Mouse (Mus musculus) layer of hippocampus, postnatal 25 days (tissue): ENCODE measurements around the gene Idua. TPM values are rescaled to one million over a fixed set of nuclear protein-coding genes. Genes with fewer than 3 reads are reported as not detected.

Experiments
- DNase-seq, 2 experiments: peaks; one replicate each; pipeline ENCODE4 v3.0.0; 2022; ENCODE audit warnings: mixed read lengths in 2 of 2, low spot score in 1 of 2; ENCODE audit errors: extremely low spot score in 1 of 2
- total RNA-seq, 2 experiments: library from RNA; stranded (reverse); gene quantifications; 2 replicates each; pipeline ENCODE4 v1.2.3; 2021

Gene Idua
- total RNA-seq, 2 experiments from 2014 or later = 10.4 to 19.6 TPM

GRCm38 (mm10) chr5:108678296-108678854 is 18.2 kb downstream of the Idua start:
- no peak for DNase-seq

- no peak for DNase-seq
These were observed 19.8 kb downstream of the Idua start for GRCm38 (mm10) chr5:108679909-108680308.

- DNase-seq = no peak
These were observed 20.7 kb downstream of the Idua start for GRCm38 (mm10) chr5:108680871-108681270.

- DNase-seq = no peak
These were observed 29.0 kb downstream of the Idua start for GRCm38 (mm10) chr5:108689091-108689490.

- no peak for DNase-seq
These were observed 31.0 kb downstream of the Idua start for GRCm38 (mm10) chr5:108691152-108691551.

GRCm38 (mm10) chr5:108692271-108692670 is 32.1 kb downstream of the Idua start, which contains the start of gene Fgfrl1:
Gene Fgfrl1 (plus strand): TSS chr5:108692382.
- peak in 1 of 2 experiments; percentile 59 for DNase-seq

- peak in 1 of 2 experiments; percentile 60 for DNase-seq
These were observed 33.7 kb downstream of the Idua start for GRCm38 (mm10) chr5:108693872-108694288.

- DNase-seq = peak in 1 of 2 experiments; percentile 56
These were observed 34.5 kb downstream of the Idua start for GRCm38 (mm10) chr5:108694352-108695261.

- DNase-seq = no peak
These were observed 35.7 kb downstream of the Idua start for GRCm38 (mm10) chr5:108695861-108696260.

GRCm38 (mm10) chr5:108696542-108696941 is 36.4 kb downstream of the Idua start:
- DNase-seq = no peak

- DNase-seq = peak in 1 of 2 experiments; percentile 38
These were observed 37.2 kb downstream of the Idua start for GRCm38 (mm10) chr5:108697341-108697753.

- no peak for DNase-seq
These were observed 40.2 kb downstream of the Idua start for GRCm38 (mm10) chr5:108700346-108700745.

GRCm38 (mm10) chr5:108701341-108702021 is 41.4 kb downstream of the Idua start:
- DNase-seq = no peak

- DNase-seq = no peak
These were observed 43.9 kb downstream of the Idua start for GRCm38 (mm10) chr5:108703754-108704626.

GRCm38 (mm10) chr5:108707758-108708157 is 47.6 kb downstream of the Idua start:
- DNase-seq = no peak

- DNase-seq = no peak
These were observed 48.3 kb downstream of the Idua start for GRCm38 (mm10) chr5:108708419-108708818.

- DNase-seq = no peak
These were observed 49.0 kb downstream of the Idua start for GRCm38 (mm10) chr5:108708981-108709731.

GRCm38 (mm10) chr5:108711968-108712367 is 51.8 kb downstream of the Idua start:
- DNase-seq = no peak

GRCm38 (mm10) chr5:108713096-108713495 is 53.0 kb downstream of the Idua start:
- no peak for DNase-seq
